Mouse (Mus musculus) midbrain, embryonic 16.5 days (tissue): ENCODE results near the gene Olfr1360. TPM values are rescaled to one million over a fixed set of nuclear protein-coding genes. Genes with fewer than 3 reads are reported as not detected.
A peak's percentile ranks its signal among the peaks of the same experiment; 100 is the strongest.
"Not testable (repeated sequence)": the region's sequence is repeated elsewhere in the genome, so short reads cannot be mapped to it uniquely, and the experiment has no call there.

Source experiments
- ATAC-seq: fragments of 200-750 bp; cut with Nextera tagmentation; 2 replicates; pipeline ENCODE4 v1.8.0; 2017; ENCODE audit warnings: moderate TSS enrichment
- H3K27ac ChIP-seq: fragments of 300-500 bp; sonication (generic); 2 replicates; pipeline ENCODE4 v1.5.1; 2014; ENCODE audit warnings: mild to moderate bottlenecking, low read length, mixed read lengths
- H3K27me3 ChIP-seq: fragments of 300-500 bp; sonication (generic); 2 replicates; pipeline ENCODE4 v1.6.1; 2014; ENCODE audit warnings: low read depth, low read length, mixed read lengths; ENCODE audit not compliant: control insufficient read depth, insufficient read depth
- H3K36me3 ChIP-seq: fragments of 300-500 bp; sonication (generic); 2 replicates; pipeline ENCODE4 v1.6.1; 2014; ENCODE audit warnings: mild to moderate bottlenecking, low read length, moderate library complexity, mixed read lengths; ENCODE audit not compliant: control insufficient read depth, insufficient read depth
- H3K4me1 ChIP-seq: fragments of 300-500 bp; sonication (generic); 2 replicates; pipeline ENCODE4 v1.6.1; 2014; ENCODE audit warnings: mild to moderate bottlenecking, low read length, mixed read lengths; ENCODE audit not compliant: control insufficient read depth, insufficient read depth
- H3K4me2 ChIP-seq: fragments of 300-500 bp; sonication (generic); 2 replicates; pipeline ENCODE4 v1.6.1; 2014; ENCODE audit warnings: mild to moderate bottlenecking, low read length, mixed read lengths
- H3K4me3 ChIP-seq: fragments of 300-500 bp; sonication (generic); 2 replicates; pipeline ENCODE4 v1.5.1; 2014; ENCODE audit warnings: low read depth, mild to moderate bottlenecking, low read length, moderate library complexity, mixed read lengths
- H3K9ac ChIP-seq: fragments of 300-500 bp; sonication (generic); 2 replicates; pipeline ENCODE4 v1.6.1; 2014; ENCODE audit warnings: low read depth, low read length, mixed read lengths
- H3K9me3 ChIP-seq: fragments of 300-500 bp; sonication (generic); replicated peaks from 2 replicates; pipeline ENCODE4 v1.6.1; 2014; ENCODE audit warnings: mild to moderate bottlenecking, low read length, mixed read lengths; ENCODE audit not compliant: control insufficient read depth, poor library complexity, severe bottlenecking
- whole genome bisulfite sequencing: fragments of 180-500 bp; shearing (Covaris S2); extraction: QIAGEN DNeasy Blood & Tissue Kit; methylation state at CpG from one replicate; pipeline ENCODE4 v1.1.7; 2014; 5-methylcytosine and 5-hydroxymethylcytosine counted together
- polyA plus RNA-seq: library from polyadenylated mRNA; unstranded; fragments of >200 nt; fragmentation: Nextera tagmentation; extraction: Ambion mirVana; gene quantifications from 2 replicates; pipeline ENCODE4 v1.2.1, GENCODE M21; 2015

Olfr1360 gene
- polyA plus RNA-seq, 1 experiment from 2014 or later = not detected

DNA sequence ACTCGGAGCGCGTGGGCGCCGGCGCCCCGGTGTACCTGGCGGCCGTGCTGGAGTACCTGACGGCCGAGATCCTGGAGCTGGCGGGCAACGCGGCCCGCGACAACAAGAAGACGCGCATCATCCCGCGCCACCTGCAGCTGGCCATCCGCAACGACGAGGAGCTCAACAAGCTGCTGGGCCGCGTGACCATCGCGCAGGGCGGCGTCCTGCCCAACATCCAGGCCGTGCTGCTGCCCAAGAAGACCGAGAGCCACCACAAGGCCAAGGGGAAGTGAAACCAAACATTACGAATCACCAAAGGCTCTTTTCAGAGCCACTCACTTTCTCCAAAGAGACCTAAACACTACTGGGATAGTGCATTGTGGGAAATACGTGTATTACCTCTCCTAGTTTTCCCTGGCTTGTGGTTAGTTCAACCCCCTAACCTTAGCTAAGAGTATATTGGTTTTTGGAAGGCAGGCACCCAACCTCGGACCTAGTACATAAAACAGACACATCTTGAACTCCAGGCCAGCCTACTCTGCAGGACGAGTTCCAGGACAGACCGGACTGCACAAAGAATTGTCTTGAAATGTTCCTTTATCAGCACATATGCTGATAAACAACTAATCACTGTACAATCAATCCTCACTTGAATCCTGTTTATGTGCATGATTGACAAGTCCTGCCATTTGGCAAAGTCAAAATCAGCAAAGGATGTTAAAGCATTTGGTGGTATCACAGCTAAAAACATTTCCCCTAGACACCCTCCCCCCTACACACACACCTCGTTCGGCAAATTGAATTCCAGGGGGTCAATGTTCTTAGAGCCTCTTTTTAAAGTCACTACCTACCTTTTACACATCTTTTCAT lies 39.6 kb upstream of the Olfr1360 start:
- H3K9me3 ChIP-seq, H3K27me3 ChIP-seq, H3K36me3 ChIP-seq: not testable (repeated sequence)
- H3K9ac ChIP-seq = peak overlapping the region; percentile 66
- H3K4me3 ChIP-seq = peak overlapping the region; percentile 49
- ATAC-seq = peak; percentile 16
- peak overlapping the region; percentile 95 for H3K4me2 ChIP-seq
- peak overlapping the region; percentile 91 for H3K27ac ChIP-seq
- H3K4me1 ChIP-seq = peaks cover 27% of the 10 kb centered on the region
- WGBS = 1% methylated on average over 9 of the region's 38 CpGs

DNA sequence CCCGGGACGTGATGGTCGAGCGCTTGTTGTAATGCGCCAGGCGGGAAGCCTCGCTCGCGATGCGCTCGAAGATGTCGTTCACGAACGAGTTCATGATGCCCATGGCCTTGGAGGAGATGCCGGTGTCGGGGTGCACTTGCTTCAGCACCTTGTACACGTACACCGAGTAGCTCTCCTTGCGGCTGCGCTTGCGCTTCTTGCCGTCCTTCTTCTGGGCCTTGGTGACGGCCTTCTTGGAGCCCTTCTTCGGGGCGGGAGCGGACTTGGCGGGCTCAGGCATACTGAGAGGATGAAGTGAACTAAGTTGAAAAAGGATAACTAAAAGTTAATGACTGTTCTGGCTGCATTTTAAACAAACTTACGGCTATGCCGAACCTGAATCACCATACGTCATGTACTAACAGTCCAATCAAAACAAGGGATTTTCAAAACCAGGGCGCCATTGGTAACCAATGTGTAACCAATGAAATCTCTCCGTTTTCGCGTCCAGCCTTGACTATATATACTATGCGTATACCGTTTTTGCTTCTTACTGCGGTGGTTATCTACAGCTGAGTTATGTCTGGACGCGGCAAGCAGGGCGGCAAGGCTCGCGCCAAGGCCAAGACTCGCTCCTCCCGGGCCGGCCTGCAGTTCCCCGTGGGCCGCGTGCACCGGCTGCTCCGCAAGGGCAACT lies 38.8 kb upstream of the Olfr1360 start, which contains the start of the genes Hist1h2bl and Hist1h2ai:
Hist1h2bl (minus strand) TSS at position 280 of the 676 bp plus-strand sequence.
Hist1h2ai (plus strand) TSS at position 559 of the 676 bp plus-strand sequence.
- peak; percentile 96 for ATAC-seq
- H3K27me3 ChIP-seq, H3K36me3 ChIP-seq, H3K9me3 ChIP-seq: not testable (repeated sequence)
- H3K27ac ChIP-seq = peak within 1 kb of the TSS; percentile 91
- peak within 1 kb of the TSS; percentile 49 for H3K4me3 ChIP-seq
- peak within 1 kb of the TSS; percentile 95 for H3K4me2 ChIP-seq
- peaks cover 29% of the 10 kb centered on the region for H3K4me1 ChIP-seq
- H3K9ac ChIP-seq = peak within 1 kb of the TSS; percentile 66
- WGBS = under 1% methylated on average over 29 of the region's 50 CpGs

DNA sequence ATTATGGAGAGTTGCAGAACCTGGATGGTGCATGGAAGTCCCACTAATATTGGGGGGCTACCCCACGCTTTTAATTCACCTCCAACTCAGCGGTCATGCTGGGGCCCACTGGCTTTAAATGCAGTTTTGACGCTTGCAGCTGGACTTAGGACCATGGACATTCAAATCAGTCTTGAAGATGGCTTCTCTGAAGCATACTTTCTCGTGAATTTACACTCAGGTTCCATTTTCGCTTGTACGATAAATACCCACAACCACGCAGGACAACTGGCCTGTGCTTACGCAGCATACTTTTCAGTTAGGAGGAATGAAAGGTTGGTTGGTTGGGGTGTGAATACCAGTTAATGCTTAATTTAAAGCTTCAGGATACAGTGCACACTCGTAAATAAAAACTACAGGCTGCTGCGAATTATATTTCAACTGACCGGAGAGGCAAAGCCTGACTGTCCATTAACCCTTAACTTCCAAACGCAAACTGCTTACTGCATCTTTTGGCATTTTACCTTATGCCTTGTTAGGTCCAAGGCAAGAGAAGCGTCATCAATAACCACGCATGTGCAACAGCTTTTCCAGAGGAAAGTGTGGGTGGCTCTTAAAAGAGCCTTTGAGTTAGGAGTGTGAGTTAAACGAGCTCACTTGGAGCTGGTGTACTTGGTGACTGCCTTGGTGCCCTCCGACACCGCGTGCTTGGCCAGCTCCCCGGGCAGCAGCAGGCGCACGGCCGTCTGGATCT lies 38.1 kb upstream of the Olfr1360 start:
- ATAC-seq = 0 out of 2 replicates have a peak, but pooled peaks have one; percentile 1
- Histone ChIP-seq H3K36me3 (no peaks in the 10 kb centered on the region), H3K4me1 (peaks cover 26% of the 10 kb centered on the region), H3K4me2 (peak overlapping the region; percentile 95), H3K4me3 (peak overlapping the region; percentile 49), H3K27ac (no peak overlapping the region; the same call in 1 of the 2 replicates), H3K27me3 (no peaks in the 10 kb centered on the region), H3K9ac (peak overlapping the region; percentile 50), H3K9me3 (no peaks in the 10 kb centered on the region)
- under 1% methylated on average over 19 of the region's 22 CpGs for WGBS

DNA sequence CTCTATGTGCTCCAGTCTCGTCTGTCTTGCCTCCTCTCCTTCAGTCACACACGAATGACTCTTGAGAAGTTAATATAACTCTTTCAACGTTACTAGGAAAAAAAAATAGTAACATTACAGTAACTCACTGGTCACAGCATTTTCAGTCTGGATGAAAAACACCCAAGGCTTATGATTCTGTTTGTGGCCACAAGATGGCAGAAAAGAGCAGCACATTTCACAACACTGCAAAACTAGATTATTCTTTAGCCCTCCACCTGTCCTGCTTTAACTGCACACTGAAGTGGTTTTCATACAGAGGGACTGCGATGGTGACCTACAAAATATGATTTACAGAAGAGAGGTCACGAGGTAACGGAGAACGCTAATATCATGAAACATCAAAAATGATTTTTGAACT lies 37.5 kb upstream of the Olfr1360 start:
- peaks cover 26% of the 10 kb centered on the region for H3K4me1 ChIP-seq
- H3K27ac ChIP-seq = no peak overlapping the region
- peak overlapping the region; percentile 49; the same call in 1 of the 2 replicates for H3K4me3 ChIP-seq
- peak overlapping the region; percentile 95 for H3K4me2 ChIP-seq
- no peaks in the 10 kb centered on the region for H3K36me3 ChIP-seq
- H3K9ac ChIP-seq = no peak overlapping the region; the same call in 1 of the 2 replicates
- H3K9me3 ChIP-seq = no peaks in the 10 kb centered on the region
- WGBS = 1% methylated on average over 7 of the region's 7 CpGs
- ATAC-seq = no peak
- H3K27me3 ChIP-seq = no peaks in the 10 kb centered on the region

DNA sequence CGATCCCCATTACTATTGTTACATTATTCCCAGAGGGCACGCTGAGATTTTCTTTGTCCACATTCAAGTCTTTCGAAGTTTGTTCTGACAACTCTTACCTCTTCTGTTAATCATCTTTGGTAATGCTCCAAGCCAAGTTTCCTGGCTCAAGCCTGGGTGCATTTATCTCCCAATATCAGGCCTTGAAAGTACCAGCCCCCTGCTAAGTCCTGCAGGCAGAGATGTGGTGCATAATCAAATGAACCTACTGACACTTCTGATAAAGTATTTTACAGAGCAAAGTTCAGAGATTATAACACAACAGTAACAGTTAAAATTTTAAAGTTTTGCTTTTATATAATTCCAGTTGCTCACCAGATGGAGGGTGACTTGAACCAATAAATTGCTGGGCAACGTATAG lies 34.5 kb upstream of the Olfr1360 start:
- H3K27ac ChIP-seq = no peak overlapping the region
- 22% methylated on average over 4 of the region's 4 CpGs for WGBS
- H3K4me3 ChIP-seq = peak overlapping the region; percentile 60
- H3K36me3 ChIP-seq = no peaks in the 10 kb centered on the region
- no peak for ATAC-seq
- H3K27me3 ChIP-seq = no peaks in the 10 kb centered on the region
- peaks cover 13% of the 10 kb centered on the region for H3K4me1 ChIP-seq
- peak overlapping the region; percentile 52; the same call in 1 of the 2 replicates for H3K9ac ChIP-seq
- H3K9me3 ChIP-seq = no peaks in the 10 kb centered on the region
- H3K4me2 ChIP-seq = peak overlapping the region; percentile 61

DNA sequence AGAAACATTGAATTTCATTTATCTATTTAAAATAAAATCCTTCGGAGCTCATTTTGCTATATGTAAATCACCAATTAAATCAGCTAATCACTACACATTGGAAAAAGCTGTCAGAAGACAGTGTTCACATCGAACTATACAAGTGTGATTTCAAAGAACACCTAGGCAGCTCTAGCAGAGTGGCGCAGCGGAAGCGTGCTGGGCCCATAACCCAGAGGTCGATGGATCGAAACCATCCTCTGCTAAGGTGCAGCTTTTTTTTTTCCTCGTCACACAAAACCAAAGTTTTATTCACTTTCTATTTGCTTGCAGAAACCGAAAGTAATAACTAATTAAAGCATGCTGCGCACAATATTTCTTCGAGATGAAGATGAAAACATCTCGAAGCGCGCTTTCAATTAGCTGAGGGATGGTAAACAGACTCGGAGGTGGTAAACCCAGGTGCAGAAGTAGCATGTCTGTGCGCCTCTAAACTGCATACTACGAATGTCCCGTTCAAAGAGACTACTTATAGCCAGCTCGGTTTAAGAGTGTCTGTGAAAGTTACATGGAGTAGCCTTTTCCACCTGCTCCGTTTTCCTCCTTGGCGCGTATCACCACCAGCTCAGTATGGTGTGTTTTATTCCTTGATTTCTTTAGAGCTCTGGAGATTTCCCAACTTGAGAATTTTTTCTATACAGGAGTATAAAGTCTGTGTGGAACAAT lies 33.8 kb upstream of the Olfr1360 start:
- Histone ChIP-seq H3K9ac (peak overlapping the region; percentile 52), H3K4me2 (peak overlapping the region; percentile 61), H3K27ac (no peak overlapping the region), H3K27me3 (no peaks in the 10 kb centered on the region), H3K4me1 (peaks cover 13% of the 10 kb centered on the region), H3K4me3 (peak overlapping the region; percentile 60), H3K9me3 (no peaks in the 10 kb centered on the region), H3K36me3 (no peaks in the 10 kb centered on the region)
- WGBS = 1% methylated on average over 22 of the region's 22 CpGs
- ATAC-seq = peak; percentile 90

DNA sequence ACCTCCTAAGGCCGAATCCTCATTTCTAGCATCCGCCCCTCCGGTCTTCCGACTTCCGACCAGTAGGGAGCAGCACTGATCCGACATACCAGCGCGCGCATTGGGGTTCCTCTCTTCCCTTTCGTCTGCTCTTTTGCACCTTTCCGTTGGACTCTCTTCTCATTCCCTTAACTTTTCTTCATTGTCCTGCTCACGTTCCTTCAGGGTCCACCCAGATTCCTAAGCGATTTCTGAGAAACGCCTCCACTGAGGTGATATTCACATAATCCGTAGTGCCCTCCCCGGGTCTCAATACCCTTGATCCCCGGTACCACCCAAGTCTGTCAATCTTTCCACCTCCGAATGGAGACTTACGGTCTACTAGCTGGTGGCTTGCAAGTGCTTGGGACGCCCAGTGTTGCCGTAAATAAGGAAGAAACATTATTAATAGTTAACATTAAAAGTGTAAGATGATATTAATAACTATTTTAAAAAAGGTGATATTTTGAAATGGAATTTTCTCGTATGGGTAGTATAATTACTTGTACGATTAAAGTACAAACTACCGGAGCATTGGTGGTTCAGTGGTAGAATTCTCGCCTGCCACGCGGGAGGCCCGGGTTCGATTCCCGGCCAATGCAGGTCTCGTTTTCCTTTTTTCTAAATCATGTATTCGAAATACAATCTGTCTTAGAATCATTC lies 33.0 kb upstream of the Olfr1360 start:
- WGBS = under 1% methylated on average over 32 of the region's 32 CpGs
- ATAC-seq = peak; percentile 89

DNA sequence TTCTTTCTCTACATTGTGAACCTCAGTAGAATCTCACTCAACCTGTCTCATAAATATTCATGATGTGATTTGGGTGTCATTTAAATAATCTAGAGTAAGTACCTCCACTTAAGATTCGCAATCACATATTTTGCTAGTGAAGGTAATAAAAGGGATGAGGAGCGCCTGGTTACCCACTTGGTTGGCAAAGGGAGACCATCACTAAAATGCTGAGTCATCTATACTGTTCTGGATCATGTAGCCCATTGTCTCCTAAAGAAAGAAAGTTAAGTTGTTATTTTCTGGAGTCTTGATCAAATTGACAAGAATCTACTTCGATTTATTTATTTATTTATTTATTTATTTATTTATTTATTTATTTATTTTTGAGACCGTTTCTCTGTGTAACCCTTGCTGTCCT lies 29.5 kb upstream of the Olfr1360 start:
- no peak overlapping the region for H3K9ac ChIP-seq
- no peak for ATAC-seq
- H3K9me3 ChIP-seq = no peaks in the 10 kb centered on the region
- WGBS = 71% methylated on average over 4 of the region's 4 CpGs
- H3K27ac ChIP-seq = no peak overlapping the region
- H3K4me2 ChIP-seq = no peak overlapping the region
- H3K4me3 ChIP-seq = no peak overlapping the region
- no peaks in the 10 kb centered on the region for H3K36me3 ChIP-seq
- H3K4me1 ChIP-seq = peaks cover 3% of the 10 kb centered on the region; the same call in 1 of the 2 replicates
- H3K27me3 ChIP-seq = no peaks in the 10 kb centered on the region

More for the DNA sequence above, 33.0 kb upstream of the Olfr1360 start:
- H3K4me2 ChIP-seq = peak overlapping the region; percentile 43
- no peaks in the 10 kb centered on the region for H3K27me3 ChIP-seq
- H3K4me1 ChIP-seq = peaks cover 8% of the 10 kb centered on the region
- peak overlapping the region; percentile 60 for H3K4me3 ChIP-seq
- peak overlapping the region; percentile 56 for H3K9ac ChIP-seq
- H3K36me3 ChIP-seq = no peaks in the 10 kb centered on the region
- no peaks in the 10 kb centered on the region for H3K9me3 ChIP-seq
- peak overlapping the region; percentile 73 for H3K27ac ChIP-seq
